Mouse (Mus musculus) testis, adult 2 months (tissue): ENCODE data around the gene Icosl. TPM values are rescaled to one million over a fixed set of nuclear protein-coding genes. Genes with fewer than 3 reads are reported as not detected.
"Not testable (repeated sequence)": the region's sequence is repeated elsewhere in the genome, so short reads cannot be mapped to it uniquely, and the experiment has no call there.

ENCODE experiments used
- H3K27ac ChIP-seq: fragments of 200-500 bp; 2 replicates; pipeline ENCODE4 v1.5.1; 2012; ENCODE audit warnings: low read depth, low read length; ENCODE audit not compliant: control insufficient read depth, insufficient read depth
- H3K27me3 ChIP-seq: fragments of 200-500 bp; 2 replicates; pipeline ENCODE4 v1.6.1; 2012; ENCODE audit warnings: mild to moderate bottlenecking, low read length, moderate library complexity; ENCODE audit not compliant: control insufficient read depth, insufficient read depth
- H3K36me3 ChIP-seq: fragments of 200-500 bp; 2 replicates; pipeline ENCODE4 v1.6.1; 2012; ENCODE audit warnings: mild to moderate bottlenecking, low read length; ENCODE audit not compliant: control insufficient read depth, insufficient read depth
- H3K4me1 ChIP-seq: fragments of 200-500 bp; 2 replicates; pipeline ENCODE4 v1.6.1; 2012; ENCODE audit warnings: low read length; ENCODE audit not compliant: control insufficient read depth, insufficient read depth
- H3K4me3 ChIP-seq: fragments of 200-500 bp; 2 replicates; pipeline ENCODE4 v1.5.1; 2012; ENCODE audit warnings: low read depth, mild to moderate bottlenecking, low read length, moderate library complexity, mixed read lengths; ENCODE audit not compliant: control insufficient read depth
- CTCF ChIP-seq: fragments of 200-500 bp; IDR thresholded peaks from 2 replicates; pipeline ENCODE4 v1.5.1; 2012; ENCODE audit warnings: low read depth, mild to moderate bottlenecking, inconsistent platforms, low read length, moderate library complexity; ENCODE audit not compliant: control insufficient read depth, insufficient read depth, insufficient replicate concordance
- POLR2A ChIP-seq: fragments of 200-500 bp; IDR thresholded peaks from 2 replicates; pipeline ENCODE4 v1.6.1; 2012; ENCODE audit warnings: low read depth, mild to moderate bottlenecking, inconsistent platforms, low read length, moderate library complexity; ENCODE audit not compliant: control insufficient read depth
- polyA plus RNA-seq: library from polyadenylated mRNA; depleted of rRNA; stranded (reverse); fragments of >200 nt; gene quantifications from 2 replicates; pipeline ENCODE4 v1.2.3, GENCODE M21; 2012; rRNA removed

Icosl gene
- polyA plus RNA-seq, result 2.2 and 3.1 TPM in 2 replicates

DNA sequence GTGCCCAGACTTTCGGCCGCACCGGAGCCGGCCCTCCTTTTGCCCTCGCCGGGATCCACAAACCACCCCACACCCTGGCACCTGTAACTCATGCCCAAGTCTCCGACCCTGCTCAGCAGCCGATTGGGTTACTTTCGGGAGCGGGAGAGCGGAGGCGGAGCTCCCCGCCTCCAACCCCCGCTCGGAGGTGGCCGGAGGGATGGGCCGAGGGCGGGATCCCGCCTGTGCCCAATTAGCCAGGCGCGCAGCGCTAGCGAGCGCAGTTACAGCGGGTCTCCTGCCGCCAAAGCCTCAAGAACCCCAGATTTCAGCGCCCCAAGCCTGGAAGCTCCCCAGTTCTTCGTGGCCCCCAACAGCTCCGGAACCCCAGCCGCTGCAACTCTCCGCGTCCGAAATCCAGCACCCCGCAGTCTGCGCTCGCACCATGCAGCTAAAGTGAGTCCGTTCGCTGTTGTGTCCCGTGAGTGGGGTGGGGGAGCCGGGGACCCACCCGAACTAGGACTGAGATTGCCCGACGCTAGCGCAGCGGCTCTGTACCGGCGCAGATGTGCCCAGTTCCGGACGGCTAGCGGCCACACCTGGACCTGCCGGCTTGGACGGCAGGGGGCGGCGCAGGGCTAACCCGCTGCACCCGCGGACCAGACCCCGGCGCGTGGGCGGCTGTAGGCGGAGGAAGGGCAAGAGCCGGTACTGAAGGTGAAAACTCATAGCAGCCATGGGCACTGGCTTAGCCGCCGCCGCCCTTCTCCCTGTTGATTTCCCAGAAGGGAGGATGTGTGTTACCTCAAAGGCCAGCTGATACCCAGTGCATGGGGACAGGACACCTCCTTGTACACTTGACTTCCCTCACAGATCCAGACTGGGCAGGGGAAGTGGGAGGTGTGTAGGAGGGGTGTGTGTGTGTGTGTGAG is at the start of gene Icosl:
TSS of gene Icosl (plus strand) at position 202 of the 911 bp plus-strand sequence.
- peak; percentile 32; the same call in 1 of the 2 replicates for TF ChIP-seq POLR2A
- TF ChIP-seq CTCF, result peak; percentile 23; the same call in 1 of the 2 replicates
- H3K36me3 ChIP-seq, result no peaks in the 10 kb centered on the region
- H3K4me1 ChIP-seq, result peaks cover 2% of the 10 kb centered on the region; the same call in 1 of the 2 replicates
- peak within 1 kb of the TSS; percentile 75 for H3K4me3 ChIP-seq
- no peaks in the 10 kb centered on the region; the same call in 1 of the 2 replicates for H3K27me3 ChIP-seq
- H3K27ac ChIP-seq, result no peak within 1 kb of the TSS

DNA sequence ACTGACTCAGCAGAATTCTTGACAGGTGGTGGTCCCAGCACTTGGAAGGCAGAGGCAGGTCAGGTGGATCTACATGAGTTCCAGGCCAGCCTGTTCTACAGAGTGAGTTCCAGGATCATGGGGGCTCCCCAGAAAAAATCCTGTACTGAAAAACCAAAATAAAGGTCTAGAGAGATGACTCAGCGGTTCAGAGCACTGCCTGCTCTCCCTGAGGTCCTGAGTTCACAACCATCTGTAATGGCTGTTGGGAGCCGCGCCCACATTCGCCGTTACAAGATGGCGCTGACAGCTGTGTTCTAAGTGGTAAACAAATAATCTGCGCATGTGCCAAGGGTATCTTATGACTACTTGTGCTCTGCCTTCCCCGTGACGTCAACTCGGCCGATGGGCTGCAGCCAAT is 49.1 kb upstream of the Icosl start:
- not testable (repeated sequence) for H3K36me3 ChIP-seq

DNA sequence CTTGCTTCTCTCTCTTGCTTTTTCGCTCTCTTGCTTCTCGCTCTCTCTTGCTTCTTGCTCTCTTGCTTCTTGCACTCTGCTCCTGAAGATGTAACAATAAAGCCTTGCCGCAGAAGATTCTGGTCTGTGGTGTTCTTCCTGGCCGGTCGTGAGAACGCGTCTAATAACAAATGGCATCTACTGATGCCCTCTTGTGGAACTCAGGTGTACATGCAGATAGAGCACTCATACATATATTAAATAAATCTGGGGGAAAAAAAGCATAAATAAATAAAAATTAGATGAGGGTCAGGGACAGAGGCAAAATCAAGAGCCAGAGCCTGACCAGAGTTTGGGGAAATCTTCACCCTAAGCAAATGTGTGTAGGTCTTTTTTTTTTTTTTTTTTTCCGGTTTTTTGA is 43.6 kb upstream of the Icosl start:
- not testable (repeated sequence) for H3K4me3 ChIP-seq, H3K27me3 ChIP-seq, H3K27ac ChIP-seq, H3K36me3 ChIP-seq, H3K4me1 ChIP-seq

More for the DNA sequence above, 49.1 kb upstream of the Icosl start:
- H3K27ac ChIP-seq, H3K4me3 ChIP-seq, H3K27me3 ChIP-seq, H3K4me1 ChIP-seq: not testable (repeated sequence)

DNA sequence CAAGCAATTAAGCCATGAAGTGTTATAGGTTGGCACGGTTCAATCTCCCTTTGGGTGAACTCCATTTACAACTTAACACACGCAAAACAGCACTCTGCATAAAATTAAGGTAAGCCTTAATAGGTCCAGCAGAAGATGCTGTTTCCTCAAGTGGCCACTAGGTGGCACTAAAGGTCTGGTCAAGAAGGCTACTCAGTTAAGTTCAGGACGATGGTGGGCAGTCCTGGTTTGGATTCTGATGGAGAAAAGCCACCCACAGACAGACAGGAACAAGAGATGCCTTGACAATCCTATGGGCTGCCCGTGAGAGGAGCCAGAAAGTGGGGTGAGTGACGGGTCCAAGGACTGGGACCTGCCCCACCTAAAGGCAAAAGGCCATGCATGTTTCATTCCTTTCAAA is 41.0 kb upstream of the Icosl start:
- peak; percentile 44; the same call in 1 of the 2 replicates for TF ChIP-seq CTCF
- TF ChIP-seq POLR2A, result no peak
- Histone ChIP-seq H3K4me1 (no peaks in the 10 kb centered on the region), H3K27ac (no peak overlapping the region), H3K27me3 (no peaks in the 10 kb centered on the region), H3K4me3 (no peak overlapping the region), H3K36me3 (no peaks in the 10 kb centered on the region)

DNA sequence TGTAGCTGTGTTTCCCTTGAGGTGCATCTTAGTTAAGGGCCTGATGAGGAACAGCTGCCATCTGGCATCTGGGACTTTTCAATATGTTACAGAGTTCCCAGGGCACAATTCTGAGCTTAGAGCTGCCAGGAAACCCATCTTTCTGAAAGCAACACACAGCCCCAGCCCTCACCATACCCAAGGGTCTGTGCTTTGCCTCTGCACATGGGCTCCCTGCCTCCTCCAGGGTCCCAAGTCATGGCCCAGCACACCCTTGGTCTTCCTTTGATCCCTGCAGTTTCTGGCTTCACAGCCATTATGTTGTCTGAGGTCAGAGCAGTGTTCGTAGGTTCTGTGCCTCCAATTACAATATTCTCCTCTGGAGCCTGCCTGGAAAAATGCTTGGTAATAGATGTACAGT is 40.0 kb upstream of the Icosl start:
- H3K27me3 ChIP-seq, result no peaks in the 10 kb centered on the region
- H3K4me3 ChIP-seq, result no peak overlapping the region
- H3K36me3 ChIP-seq, result no peaks in the 10 kb centered on the region
- H3K27ac ChIP-seq, result no peak overlapping the region
- no peaks in the 10 kb centered on the region for H3K4me1 ChIP-seq
- TF ChIP-seq POLR2A, result no peak

DNA sequence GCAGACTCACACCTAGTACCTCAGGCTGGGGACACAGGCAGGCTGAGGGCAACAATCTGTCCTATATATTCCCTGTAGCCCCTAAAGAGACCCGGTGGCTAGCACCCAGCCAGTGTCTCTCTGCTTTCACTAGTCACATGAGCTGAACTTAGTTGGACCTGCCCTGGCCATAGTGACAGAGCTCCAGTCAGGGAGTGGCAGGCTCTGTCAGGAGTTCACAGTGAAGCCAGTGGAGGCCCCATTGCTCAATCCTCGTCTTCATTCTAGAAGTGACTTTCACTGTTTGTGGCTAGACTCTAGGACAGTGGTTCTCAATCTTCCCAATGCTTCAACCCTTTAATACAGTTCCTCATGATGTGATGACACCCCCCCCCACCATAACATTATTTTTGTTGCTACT is 37.1 kb upstream of the Icosl start:
- Histone ChIP-seq H3K27ac (no peak overlapping the region), H3K36me3 (no peaks in the 10 kb centered on the region), H3K4me1 (no peaks in the 10 kb centered on the region), H3K4me3 (no peak overlapping the region), H3K27me3 (no peaks in the 10 kb centered on the region)
- TF ChIP-seq POLR2A (no peak), CTCF (no peak)

DNA sequence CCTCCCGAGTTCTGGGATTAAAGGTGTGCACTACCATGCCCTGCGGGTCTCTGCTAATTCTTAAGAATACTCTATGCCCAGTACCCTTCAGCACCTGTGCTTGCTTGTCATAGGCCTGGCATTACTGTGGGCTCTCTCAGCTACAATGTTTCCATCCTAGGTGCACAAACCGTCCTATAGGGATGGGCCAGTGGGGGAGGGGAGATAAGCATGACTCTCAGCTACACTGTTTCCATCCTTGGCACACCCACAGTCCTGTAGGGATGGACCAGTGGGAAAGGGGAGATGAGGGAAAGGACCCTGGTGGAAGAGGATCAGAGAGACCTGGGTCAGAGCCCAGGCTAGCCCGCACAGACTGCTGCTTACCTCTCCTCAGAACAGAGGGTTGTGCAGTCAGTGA is 32.0 kb upstream of the Icosl start:
- Histone ChIP-seq H3K27me3 (no peaks in the 10 kb centered on the region), H3K27ac (no peak overlapping the region)

DNA sequence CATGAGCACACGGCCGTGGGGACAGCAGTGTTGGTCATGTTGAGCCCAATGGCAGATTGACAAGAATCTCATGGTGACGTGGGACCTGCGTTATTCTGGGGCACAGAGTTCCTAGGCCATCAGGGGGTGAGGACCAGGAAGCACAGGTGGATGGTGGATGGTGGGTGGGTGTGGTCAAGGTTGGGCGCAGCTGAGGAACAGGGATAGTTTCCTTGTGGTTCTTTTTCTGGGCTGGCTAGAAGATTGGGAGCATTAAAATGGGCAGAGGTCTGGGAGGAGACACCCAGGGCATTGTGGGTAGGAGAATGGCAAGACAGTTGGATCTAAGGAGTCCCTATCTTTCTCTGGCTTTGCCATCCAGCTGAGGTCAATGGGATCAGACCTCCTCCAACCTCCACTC is 27.5 kb upstream of the Icosl start, which contains the start of gene Dnmt3l:
TSS of gene Dnmt3l (plus strand) at position 301 of the 400 bp plus-strand sequence.
- H3K4me3 ChIP-seq, result no peak within 1 kb of the TSS
- H3K36me3 ChIP-seq, result no peaks in the 10 kb centered on the region
- no peak within 1 kb of the TSS for H3K27ac ChIP-seq
- TF ChIP-seq POLR2A (no peak), CTCF (no peak)
- H3K4me1 ChIP-seq, result peaks cover 13% of the 10 kb centered on the region
- no peaks in the 10 kb centered on the region for H3K27me3 ChIP-seq

More for the DNA sequence above, 32.0 kb upstream of the Icosl start:
- H3K4me3 ChIP-seq, result no peak overlapping the region
- H3K4me1 ChIP-seq, result no peaks in the 10 kb centered on the region; the same call in none of the 2 replicates
- no peaks in the 10 kb centered on the region for H3K36me3 ChIP-seq
- TF ChIP-seq CTCF (no peak), POLR2A (no peak)
